Mouse (Mus musculus): ENCODE measurements around the gene Crygb. TPM values are rescaled to one million over a fixed set of nuclear protein-coding genes. Genes with fewer than 3 reads are reported as not detected.

Gene Crygb
- polyA plus RNA-seq, 1 experiment, result not detected

GRCm38 (mm10) chr1:65112807-65113196, 30.7 kb upstream of the Crygb start:
- Histone ChIP-seq H3K9me3 (ENCODE audit: control insufficient read depth, low read length) (no peaks in the 10 kb centered on the region), H3K4me1 (ENCODE audit: control insufficient read depth) (peaks cover 3% of the 10 kb centered on the region; the same call in 1 of the 2 replicates), H3K27me3 (ENCODE audit: control insufficient read depth) (no peaks in the 10 kb centered on the region), H3K4me3 (replicated peaks) (no peak overlapping the region), H3K36me3 (ENCODE audit: control insufficient read depth) (no peaks in the 10 kb centered on the region)
- TF ChIP-seq TAL1 (IDR thresholded peaks at IDR 0.05; ENCODE audit: low read length) (no peak), GATA1 (IDR thresholded peaks at IDR 0.05; ENCODE audit: low read length) (no peak)

GRCm38 (mm10) chr1:65112031-65112806, 30.1 kb upstream of the Crygb start:
- TF ChIP-seq TAL1 (IDR thresholded peaks at IDR 0.05; ENCODE audit: low read length) (no peak), GATA1 (IDR thresholded peaks at IDR 0.05; ENCODE audit: low read length) (no peak)
- no peak overlapping the region for H3K4me3 ChIP-seq (replicated peaks)
- no peaks in the 10 kb centered on the region for H3K9me3 ChIP-seq (ENCODE audit: control insufficient read depth, low read length)

GRCm38 (mm10) chr1:65109756-65110435, 27.8 kb upstream of the Crygb start:
- no peaks in the 10 kb centered on the region for H3K9me3 ChIP-seq (ENCODE audit: control insufficient read depth, low read length)
- no peak overlapping the region for H3K4me3 ChIP-seq (replicated peaks)
- TF ChIP-seq GATA1 (IDR thresholded peaks at IDR 0.05; ENCODE audit: low read length) (no peak), TAL1 (IDR thresholded peaks at IDR 0.05; ENCODE audit: low read length) (no peak)

More at GRCm38 (mm10) chr1:65112031-65112806, 30.1 kb upstream of the Crygb start:
- no peaks in the 10 kb centered on the region for H3K27me3 ChIP-seq (ENCODE audit: control insufficient read depth)
- H3K36me3 ChIP-seq (ENCODE audit: control insufficient read depth), result no peaks in the 10 kb centered on the region
- H3K4me1 ChIP-seq (ENCODE audit: control insufficient read depth), result peaks cover 3% of the 10 kb centered on the region; the same call in 1 of the 2 replicates

GRCm38 (mm10) chr1:65109196-65109595, 27.1 kb upstream of the Crygb start:
- no peaks in the 10 kb centered on the region for H3K9me3 ChIP-seq (ENCODE audit: control insufficient read depth, low read length)
- no peaks in the 10 kb centered on the region for H3K36me3 ChIP-seq (ENCODE audit: control insufficient read depth)
- H3K4me3 ChIP-seq (replicated peaks), result no peak overlapping the region
- no peaks in the 10 kb centered on the region for H3K27me3 ChIP-seq (ENCODE audit: control insufficient read depth)
- no peak for TF ChIP-seq GATA1 (IDR thresholded peaks at IDR 0.05; ENCODE audit: low read length)
- TF ChIP-seq TAL1 (IDR thresholded peaks at IDR 0.05; ENCODE audit: low read length), result no peak
- peaks cover 3% of the 10 kb centered on the region; the same call in 1 of the 2 replicates for H3K4me1 ChIP-seq (ENCODE audit: control insufficient read depth)

More at GRCm38 (mm10) chr1:65109756-65110435, 27.8 kb upstream of the Crygb start:
- H3K27me3 ChIP-seq (ENCODE audit: control insufficient read depth), result no peaks in the 10 kb centered on the region
- H3K36me3 ChIP-seq (ENCODE audit: control insufficient read depth), result no peaks in the 10 kb centered on the region
- H3K4me1 ChIP-seq (ENCODE audit: control insufficient read depth), result peaks cover 3% of the 10 kb centered on the region; the same call in 1 of the 2 replicates

GRCm38 (mm10) chr1:65107654-65108279, 25.7 kb upstream of the Crygb start:
- Histone ChIP-seq H3K36me3 (ENCODE audit: control insufficient read depth) (no peaks in the 10 kb centered on the region), H3K4me1 (ENCODE audit: control insufficient read depth) (peaks cover 2% of the 10 kb centered on the region; the same call in 1 of the 2 replicates), H3K4me3 (replicated peaks) (no peak overlapping the region), H3K9me3 (ENCODE audit: control insufficient read depth, low read length) (no peaks in the 10 kb centered on the region), H3K27me3 (ENCODE audit: control insufficient read depth) (no peaks in the 10 kb centered on the region)
- no peak for TF ChIP-seq TAL1 (IDR thresholded peaks at IDR 0.05; ENCODE audit: low read length)
- no peak for TF ChIP-seq GATA1 (IDR thresholded peaks at IDR 0.05; ENCODE audit: low read length)

- no peak for TF ChIP-seq TAL1 (IDR thresholded peaks at IDR 0.05; ENCODE audit: low read length)
- no peak for TF ChIP-seq GATA1 (IDR thresholded peaks at IDR 0.05; ENCODE audit: low read length)
- Histone ChIP-seq H3K36me3 (ENCODE audit: control insufficient read depth) (no peaks in the 10 kb centered on the region), H3K9me3 (ENCODE audit: control insufficient read depth, low read length) (no peaks in the 10 kb centered on the region), H3K27me3 (ENCODE audit: control insufficient read depth) (no peaks in the 10 kb centered on the region), H3K4me3 (replicated peaks) (no peak within 1 kb of the TSS), H3K4me1 (ENCODE audit: control insufficient read depth) (no peaks in the 10 kb centered on the region)
These were observed 21.2 kb upstream of the Crygb start, which contains the start of gene Cryga for GRCm38 (mm10) chr1:65103273-65103672. TSS of gene Cryga (minus strand) at chr1:65103373.

GRCm38 (mm10) chr1:65096953-65097352, 14.9 kb upstream of the Crygb start:
- no peaks in the 10 kb centered on the region for H3K27me3 ChIP-seq (ENCODE audit: control insufficient read depth)
- TF ChIP-seq GATA1 (IDR thresholded peaks at IDR 0.05; ENCODE audit: low read length) (no peak), TAL1 (IDR thresholded peaks at IDR 0.05; ENCODE audit: low read length) (no peak)
- H3K4me1 ChIP-seq (ENCODE audit: control insufficient read depth), result peaks cover 2% of the 10 kb centered on the region; the same call in 1 of the 2 replicates
- no peak overlapping the region for H3K4me3 ChIP-seq (replicated peaks)
- H3K36me3 ChIP-seq (ENCODE audit: control insufficient read depth), result no peaks in the 10 kb centered on the region
- H3K9me3 ChIP-seq (ENCODE audit: control insufficient read depth, low read length), result no peaks in the 10 kb centered on the region

- no peak overlapping the region for H3K4me3 ChIP-seq (replicated peaks)
- no peaks in the 10 kb centered on the region for H3K9me3 ChIP-seq (ENCODE audit: control insufficient read depth, low read length)
- no peaks in the 10 kb centered on the region for H3K36me3 ChIP-seq (ENCODE audit: control insufficient read depth)
- H3K27me3 ChIP-seq (ENCODE audit: control insufficient read depth), result no peaks in the 10 kb centered on the region
- H3K4me1 ChIP-seq (ENCODE audit: control insufficient read depth), result no peaks in the 10 kb centered on the region
- TF ChIP-seq TAL1 (IDR thresholded peaks at IDR 0.05; ENCODE audit: low read length), result no peak
- TF ChIP-seq GATA1 (IDR thresholded peaks at IDR 0.05; ENCODE audit: low read length), result no peak
These were observed 9.5 kb upstream of the Crygb start for GRCm38 (mm10) chr1:65091566-65091965.

GRCm38 (mm10) chr1:65090370-65090769, 8.3 kb upstream of the Crygb start:
- H3K4me1 ChIP-seq (ENCODE audit: control insufficient read depth), result no peaks in the 10 kb centered on the region
- no peak overlapping the region for H3K4me3 ChIP-seq (replicated peaks)
- no peak for TF ChIP-seq TAL1 (IDR thresholded peaks at IDR 0.05; ENCODE audit: low read length)
- no peak for TF ChIP-seq GATA1 (IDR thresholded peaks at IDR 0.05; ENCODE audit: low read length)
- no peaks in the 10 kb centered on the region for H3K9me3 ChIP-seq (ENCODE audit: control insufficient read depth, low read length)
- no peaks in the 10 kb centered on the region for H3K36me3 ChIP-seq (ENCODE audit: control insufficient read depth)
- H3K27me3 ChIP-seq (ENCODE audit: control insufficient read depth), result no peaks in the 10 kb centered on the region

Measured in erythroblast, embryonic 14.5 days (primary cell).